Mouse (Mus musculus) effector memory CD4-positive, alpha-beta T cell, adult 7 months (primary cell): ENCODE data around the gene Morc3. TPM values are rescaled to one million over a fixed set of nuclear protein-coding genes. Genes with fewer than 3 reads are reported as not detected.

ENCODE experiments used
- polyA plus RNA-seq: library from polyadenylated mRNA; unstranded; fragments of 100-300 nt; shearing (Covaris generic); gene quantifications from one replicate; pipeline ENCODE4 v1.2.1, GENCODE M21; 2017

The Morc3 gene
- 69.3 TPM for polyA plus RNA-seq

DNA sequence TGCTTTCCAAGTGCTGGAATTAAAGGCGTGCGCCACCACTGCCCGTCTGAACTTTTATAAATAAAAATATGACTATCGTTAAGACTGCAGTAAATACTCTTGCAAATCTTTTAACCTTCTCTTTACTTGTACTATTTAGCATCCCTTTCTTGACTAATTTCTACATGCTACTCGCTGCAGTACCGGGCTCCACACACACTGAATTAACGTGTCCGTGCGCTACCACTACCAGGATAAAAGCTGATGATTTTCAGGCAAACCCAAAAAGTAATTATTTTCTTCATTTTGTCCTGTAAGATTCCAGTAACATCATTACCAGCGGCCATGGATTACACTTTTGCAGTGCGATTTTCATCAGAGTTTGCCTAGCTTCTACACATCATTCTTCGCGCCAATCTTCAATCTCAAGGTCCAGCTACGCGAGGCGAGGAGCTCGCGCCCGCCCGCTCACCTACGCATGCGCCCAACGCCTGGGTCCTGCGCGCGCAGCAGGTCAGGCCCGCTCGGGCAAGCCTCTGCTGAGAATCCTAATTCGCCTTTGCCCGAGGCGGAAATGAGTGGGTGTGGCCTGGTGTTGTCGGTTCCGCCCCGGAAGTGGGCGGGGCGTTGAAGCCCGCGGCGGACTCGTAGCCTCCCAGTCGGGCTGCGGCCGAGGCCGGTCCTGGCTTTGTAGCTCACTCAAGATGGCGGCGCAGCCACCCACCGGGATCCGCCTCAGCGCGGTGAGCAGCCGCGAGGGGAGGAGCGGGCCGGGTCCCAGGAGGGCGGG is at the start of gene Morc3:
Gene Morc3 (plus strand): TSS at position 495 of the 769 bp plus-strand sequence.

DNA sequence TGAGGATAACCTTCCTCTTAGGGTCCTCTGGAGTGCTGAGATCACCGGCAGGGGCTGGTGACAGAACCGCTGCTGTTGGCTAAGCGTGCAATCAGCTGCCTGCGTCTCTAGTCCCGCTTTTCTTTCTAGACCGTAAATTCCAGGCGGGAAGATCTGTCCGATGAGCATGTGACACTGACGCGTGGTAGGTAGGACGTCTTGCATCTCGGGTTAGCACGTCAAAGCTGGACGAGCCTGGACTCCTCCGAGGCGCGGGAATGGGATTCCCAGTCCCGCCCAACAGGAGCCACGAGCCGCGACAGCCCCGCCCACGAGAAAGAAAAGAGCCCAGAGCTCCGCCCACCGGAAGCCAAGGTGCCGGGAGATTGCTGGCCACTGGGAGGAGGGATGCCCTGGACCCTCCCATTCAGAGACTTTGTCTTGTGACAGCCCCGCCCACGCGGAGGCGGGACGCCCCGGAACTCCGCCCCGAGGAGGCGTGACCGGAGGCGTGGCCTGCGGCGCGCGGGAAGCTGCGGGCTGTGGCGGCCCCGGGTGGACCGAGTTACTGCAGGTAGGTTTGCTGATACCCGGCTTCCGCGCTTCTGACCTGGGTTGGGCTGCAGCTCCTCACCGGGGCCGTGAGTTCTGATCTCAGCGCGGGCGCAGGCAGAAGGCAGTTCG is 51.6 kb downstream of the Morc3 start, which contains the start of gene Chaf1b:
Gene Chaf1b (plus strand): TSS at position 479 of the 663 bp plus-strand sequence.

Other genes with a start within 250 kb of the Morc3 start
- gene Setd4, start 228.1 kb upstream of the Morc3 start, polyA plus RNA-seq, result 20.2 TPM
- gene Cbr1, start 226.3 kb upstream of the Morc3 start, polyA plus RNA-seq, result 47.6 TPM
- gene Gm5678, start 204.0 kb upstream of the Morc3 start, polyA plus RNA-seq, result not detected
- 0.55 TPM for gene Cbr3, start 148.9 kb upstream of the Morc3 start, polyA plus RNA-seq
- 69.0 TPM for gene Dop1b, start 120.2 kb upstream of the Morc3 start, polyA plus RNA-seq
- gene Chaf1b, start 51.8 kb downstream of the Morc3 start, polyA plus RNA-seq, result 15.8 TPM
- not detected for gene Cldn14, start 176.7 kb downstream of the Morc3 start, polyA plus RNA-seq